Mouse (Mus musculus) lung, embryonic 16.5 days (tissue): ENCODE data around the gene Tnfrsf1b. TPM values are rescaled to one million over a fixed set of nuclear protein-coding genes. Genes with fewer than 3 reads are reported as not detected.
"Not testable (repeated sequence)": the region's sequence is repeated elsewhere in the genome, so short reads cannot be mapped to it uniquely, and the experiment has no call there.

Experiments used
- ATAC-seq: fragments of 200-750 bp; cut with Nextera tagmentation; 2 replicates; pipeline ENCODE4 v1.8.0; 2017; ENCODE audit warnings: low read depth, mild to moderate bottlenecking, moderate library complexity
- H3K27ac ChIP-seq: fragments of 300-500 bp; sonication (generic); 2 replicates; pipeline ENCODE4 v1.5.1; 2014; ENCODE audit warnings: mild to moderate bottlenecking, control low read depth, low read length
- H3K27me3 ChIP-seq: fragments of 300-500 bp; sonication (generic); 2 replicates; pipeline ENCODE4 v1.6.1; 2014; ENCODE audit warnings: low read depth, low read length, mixed read lengths; ENCODE audit not compliant: control insufficient read depth, insufficient read depth
- H3K36me3 ChIP-seq: fragments of 300-500 bp; sonication (generic); 2 replicates; pipeline ENCODE4 v1.6.1; 2014; ENCODE audit warnings: low read length; ENCODE audit not compliant: control insufficient read depth, insufficient read depth
- H3K4me1 ChIP-seq: fragments of 300-500 bp; sonication (generic); replicated peaks from 2 replicates; pipeline ENCODE4 v1.6.1; 2014; ENCODE audit warnings: low read length, mixed read lengths; ENCODE audit not compliant: control insufficient read depth, insufficient read depth
- H3K4me2 ChIP-seq: fragments of 300-500 bp; sonication (generic); 2 replicates; pipeline ENCODE4 v1.6.1; 2014; ENCODE audit warnings: low read depth, low read length, control low read depth
- H3K4me3 ChIP-seq: fragments of 300-500 bp; sonication (generic); 2 replicates; pipeline ENCODE4 v1.5.1; 2014; ENCODE audit warnings: mild to moderate bottlenecking, low read length, control low read depth
- H3K9ac ChIP-seq: fragments of 300-500 bp; sonication (generic); 2 replicates; pipeline ENCODE4 v1.6.1; 2014; ENCODE audit warnings: low read length, control low read depth
- H3K9me3 ChIP-seq: fragments of 300-500 bp; sonication (generic); 2 replicates; pipeline ENCODE4 v1.6.1; 2016; ENCODE audit warnings: low read length; ENCODE audit not compliant: control insufficient read depth
- WGBS: fragments of 180-500 bp; shearing (Covaris S2); extraction: QIAGEN DNeasy Blood & Tissue Kit; methylation state at CpG from one replicate; pipeline ENCODE4 v1.1.7; 2014; 5-methylcytosine and 5-hydroxymethylcytosine counted together
- polyA plus RNA-seq: library from polyadenylated mRNA; unstranded; fragments of >200 nt; fragmentation: Nextera tagmentation; extraction: Ambion mirVana; gene quantifications from 2 replicates; pipeline ENCODE4 v1.2.1, GENCODE M21; 2015

Gene Tnfrsf1b
- polyA plus RNA-seq, 1 experiment from 2014 or later: 5.3 TPM

DNA sequence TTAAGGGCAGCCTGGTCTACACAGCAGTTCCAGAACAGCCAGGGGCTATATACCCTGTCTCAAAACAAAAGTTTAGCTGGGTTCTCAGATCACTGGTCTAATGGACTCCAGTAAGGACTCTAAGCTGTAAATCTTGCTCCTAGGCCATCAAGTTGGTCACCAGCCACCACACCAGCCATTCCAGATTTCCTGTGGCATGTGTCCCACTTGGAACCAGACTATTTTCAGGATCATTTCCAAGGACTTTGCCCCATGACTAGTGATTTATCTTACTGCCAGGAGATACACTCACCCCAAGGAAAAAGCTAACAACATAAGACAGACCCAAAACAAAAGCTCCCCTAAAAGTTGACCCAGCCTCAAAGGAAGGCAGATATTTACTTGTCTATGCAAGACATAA is 54.0 kb downstream of the Tnfrsf1b start:
- Histone ChIP-seq H3K9ac (no peak overlapping the region), H3K27me3 (no peaks in the 10 kb centered on the region), H3K4me3 (no peak overlapping the region), H3K27ac (no peak overlapping the region), H3K36me3 (peaks cover 6% of the 10 kb centered on the region), H3K4me1 (peaks cover 14% of the 10 kb centered on the region), H3K4me2 (no peak overlapping the region), H3K9me3 (no peaks in the 10 kb centered on the region)
- no peak for ATAC-seq

DNA sequence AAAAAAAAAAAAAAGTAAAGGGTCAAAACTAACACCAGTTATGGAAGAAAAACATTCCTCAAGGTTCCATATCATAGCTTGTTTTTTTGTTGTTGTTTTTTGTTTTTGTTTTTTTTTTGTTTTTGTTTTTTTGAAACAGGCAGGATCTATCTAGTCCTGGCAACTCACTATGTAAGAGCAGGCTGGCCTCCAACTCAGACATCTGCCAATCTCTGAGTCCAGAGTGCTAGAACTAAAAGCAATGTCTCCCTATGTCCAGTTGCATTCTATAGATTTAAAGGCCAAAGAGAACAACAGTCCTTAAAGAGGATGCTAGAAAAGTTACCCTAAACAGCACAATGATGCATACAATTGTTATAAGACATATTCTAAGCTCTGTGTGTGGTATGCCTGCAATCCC is 58.1 kb downstream of the Tnfrsf1b start:
- H3K27me3 ChIP-seq: no peaks in the 10 kb centered on the region
- H3K4me1 ChIP-seq: peaks cover 7% of the 10 kb centered on the region
- H3K9ac ChIP-seq: no peak overlapping the region
- no peaks in the 10 kb centered on the region for H3K9me3 ChIP-seq
- H3K4me2 ChIP-seq: no peak overlapping the region
- no peak for ATAC-seq
- H3K36me3 ChIP-seq: peaks cover 21% of the 10 kb centered on the region
- no peak overlapping the region for H3K27ac ChIP-seq
- H3K4me3 ChIP-seq: no peak overlapping the region

DNA sequence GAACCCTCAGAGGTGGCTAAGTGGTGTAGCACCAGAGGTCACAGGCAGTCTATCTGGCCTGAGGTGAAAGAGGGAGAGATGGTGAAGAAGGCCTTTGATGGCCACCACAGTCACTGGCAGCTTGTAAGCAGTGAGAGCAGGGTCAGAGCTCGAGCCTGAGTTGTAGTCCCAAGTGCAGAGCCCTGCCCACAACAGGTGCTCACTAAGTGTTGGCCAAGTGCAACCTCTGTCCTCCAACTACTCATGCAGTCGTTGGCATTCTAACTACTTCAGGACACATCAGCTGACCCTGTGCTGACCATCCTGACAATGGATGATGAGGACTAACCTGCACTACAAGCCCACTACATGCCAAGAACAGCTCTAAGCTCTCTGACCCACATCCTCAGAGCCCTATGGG is 59.1 kb downstream of the Tnfrsf1b start:
- no peak overlapping the region for H3K4me2 ChIP-seq

DNA sequence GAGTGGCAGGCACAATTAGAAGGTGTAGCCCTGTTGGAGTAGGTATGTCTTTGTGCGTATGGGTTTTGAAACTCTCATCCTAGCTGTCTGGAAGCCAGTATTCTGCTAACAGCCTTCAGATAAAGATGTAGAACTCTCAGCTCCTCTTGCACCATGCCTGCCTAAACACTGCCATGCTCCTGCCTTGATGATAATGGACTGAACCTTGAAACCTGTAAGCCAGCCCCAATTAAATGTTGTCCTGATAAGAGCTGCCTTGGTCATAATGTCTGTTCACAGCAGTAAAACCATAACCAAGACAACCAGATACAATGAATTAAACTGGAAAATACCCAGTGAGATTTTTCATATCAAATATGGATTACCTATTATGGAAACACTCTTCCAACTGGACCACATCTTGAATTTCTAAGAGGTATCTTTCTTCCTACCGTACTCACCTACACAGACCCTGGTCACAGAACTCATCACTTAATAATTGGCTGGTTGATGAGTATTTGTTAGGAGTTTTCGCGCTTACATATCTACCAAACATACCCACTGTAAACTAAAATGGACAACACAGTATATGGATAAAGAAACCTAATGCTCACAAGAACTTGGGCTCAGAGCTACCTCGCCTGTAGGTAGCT is 67.6 kb downstream of the Tnfrsf1b start:
- Histone ChIP-seq H3K4me3 (no peak overlapping the region), H3K27me3 (no peaks in the 10 kb centered on the region), H3K27ac (no peak overlapping the region), H3K4me1 (no peaks in the 10 kb centered on the region), H3K9me3 (no peaks in the 10 kb centered on the region), H3K4me2 (no peak overlapping the region), H3K9ac (no peak overlapping the region), H3K36me3 (peaks cover 28% of the 10 kb centered on the region)
- no peak for ATAC-seq
- 96% methylated on average over 5 of the region's 5 CpGs for WGBS

More for the DNA sequence above, 59.1 kb downstream of the Tnfrsf1b start:
- no peak for ATAC-seq
- no peaks in the 10 kb centered on the region for H3K27me3 ChIP-seq
- H3K9ac ChIP-seq: no peak overlapping the region
- H3K27ac ChIP-seq: no peak overlapping the region
- H3K9me3 ChIP-seq: no peaks in the 10 kb centered on the region
- WGBS: 58% methylated on average over 2 of the region's 2 CpGs
- no peak overlapping the region for H3K4me3 ChIP-seq
- no peaks in the 10 kb centered on the region for H3K4me1 ChIP-seq
- peaks cover 23% of the 10 kb centered on the region for H3K36me3 ChIP-seq

DNA sequence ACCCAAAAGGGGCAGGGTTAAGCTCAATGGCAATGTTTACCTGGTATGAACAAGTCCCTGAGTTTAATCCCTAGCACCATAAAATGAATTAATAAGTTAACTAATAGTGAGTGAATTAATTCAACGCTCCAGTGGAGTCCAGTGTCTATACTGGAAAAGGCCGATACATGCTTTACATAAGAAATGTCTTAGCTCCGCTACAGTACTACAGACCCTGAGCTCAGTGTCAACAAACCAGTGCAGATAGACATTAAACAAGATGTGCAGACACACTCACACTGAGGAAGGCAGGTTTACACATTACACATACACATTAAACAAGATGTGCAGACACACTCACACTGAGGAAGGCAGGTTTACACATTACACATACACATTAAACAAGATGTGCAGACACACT is 81.1 kb downstream of the Tnfrsf1b start:
- H3K9me3 ChIP-seq, H3K4me2 ChIP-seq, H3K27me3 ChIP-seq, H3K4me3 ChIP-seq, H3K27ac ChIP-seq, ATAC-seq, H3K4me1 ChIP-seq, H3K9ac ChIP-seq: not testable (repeated sequence)
- peaks cover 57% of the 10 kb centered on the region for H3K36me3 ChIP-seq
- WGBS: 92% methylated on average over 3 of the region's 3 CpGs

DNA sequence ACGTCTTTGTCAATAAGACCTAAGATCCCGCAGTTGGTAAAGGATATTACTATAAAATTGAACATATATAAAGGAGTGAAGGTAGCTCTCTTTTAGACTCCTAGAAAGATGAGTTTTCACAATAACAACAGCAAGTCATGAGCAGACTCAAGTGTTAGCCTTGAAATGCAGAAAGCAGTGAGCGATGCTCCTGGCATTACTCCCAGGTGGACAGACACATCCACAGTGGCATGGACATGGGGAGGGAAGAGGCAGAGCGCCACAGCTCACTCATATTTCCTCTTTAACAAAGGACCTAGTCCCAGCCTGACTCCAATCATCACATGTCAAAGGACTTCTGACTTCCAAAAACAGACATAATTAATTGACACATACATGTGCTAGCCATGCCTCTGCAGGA is 82.6 kb downstream of the Tnfrsf1b start:
- H3K27me3 ChIP-seq: no peaks in the 10 kb centered on the region
- H3K4me3 ChIP-seq: no peak overlapping the region
- H3K9me3 ChIP-seq: no peaks in the 10 kb centered on the region
- 94% methylated on average over 4 of the region's 4 CpGs for WGBS
- H3K36me3 ChIP-seq: peaks cover 54% of the 10 kb centered on the region
- no peak overlapping the region for H3K27ac ChIP-seq
- ATAC-seq: no peak
- no peak overlapping the region for H3K4me2 ChIP-seq
- H3K4me1 ChIP-seq: no peaks in the 10 kb centered on the region
- H3K9ac ChIP-seq: no peak overlapping the region

Other genes with a start within 250 kb of the Tnfrsf1b start
- 5.9 and 8.0 TPM in 2 replicates for gene Vps13d, start 51.9 kb downstream of the Tnfrsf1b start, polyA plus RNA-seq
- gene Tnfrsf8, start 68.3 kb upstream of the Tnfrsf1b start, polyA plus RNA-seq: 0.33 and 0.60 TPM in 2 replicates